Mouse (Mus musculus): Measurements from ENCODE around the gene Araf. TPM values are rescaled to one million over a fixed set of nuclear protein-coding genes. Genes with fewer than 3 reads are reported as not detected.
A peak's percentile ranks its signal among the peaks of the same experiment; 100 is the strongest.

The Araf gene
- total and polyA plus RNA-seq, 3 experiments, result 81.1 to 135 (median 88.0) TPM

DNA sequence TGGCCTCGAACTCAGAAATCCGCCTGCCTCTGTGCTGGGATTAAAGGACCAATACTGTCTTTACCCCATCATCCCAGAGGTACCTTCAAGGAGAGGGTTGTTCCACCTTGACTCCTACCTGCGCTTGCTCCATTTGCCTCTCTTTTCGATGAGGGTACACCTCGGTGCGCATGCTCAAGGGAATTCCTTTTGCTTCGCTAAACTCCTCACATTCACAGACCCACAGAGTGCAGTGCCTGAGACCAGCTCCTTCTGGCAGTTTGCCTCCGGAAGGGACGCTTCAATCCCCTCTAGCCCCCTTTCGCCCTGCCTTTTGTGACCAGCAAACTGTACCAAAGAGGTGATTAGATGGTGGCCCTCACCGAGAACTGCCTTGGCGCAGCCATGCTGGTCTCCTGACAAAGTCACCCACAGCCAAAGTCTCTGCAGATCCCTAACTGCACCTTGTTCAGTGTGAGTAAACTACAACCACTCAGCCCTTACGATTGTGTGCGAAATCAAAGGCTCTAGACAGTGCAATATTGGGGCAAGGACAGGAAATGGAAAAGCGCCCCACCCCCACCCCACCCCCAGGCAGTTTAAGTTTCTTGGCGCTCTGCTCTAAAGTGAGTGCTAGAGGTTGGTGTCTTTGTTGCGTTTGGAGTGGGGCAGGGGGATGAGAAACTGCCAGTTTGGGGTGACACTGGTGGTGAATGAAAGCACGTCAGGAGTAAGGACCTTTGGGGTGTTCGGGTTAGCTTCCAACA is 22.2 kb upstream of the Araf start:
- intact Hi-C loops (cut with DNase I), result no loop called here
- no peak overlapping the region for H3K4me3 ChIP-seq
- TF ChIP-seq POLR2A (IDR thresholded peaks at IDR 0.05; ENCODE audit: insufficient read depth, low read depth, low read length) (no peak), CTCF (IDR thresholded peaks at IDR 0.05) (no peak), EP300 (IDR thresholded peaks at IDR 0.05; ENCODE audit: insufficient read depth, low read depth, low read length) (no peak)
- no peak overlapping the region for H3K27ac ChIP-seq
- 61% methylated on average over 19 of the region's 19 CpGs for WGBS
- H3K27me3 ChIP-seq (ENCODE audit: control insufficient read depth, insufficient read depth, low read length), result no peaks in the 10 kb centered on the region
- DNase-seq, result no peak
- no peaks in the 10 kb centered on the region for H3K36me3 ChIP-seq (ENCODE audit: control insufficient read depth, insufficient read depth, low read length)
- H3K79me2 ChIP-seq (replicated peaks; ENCODE audit: control insufficient read depth, insufficient read depth, low read length), result no peaks in the 10 kb centered on the region
- H3K9ac ChIP-seq (ENCODE audit: low read depth, low read length), result no peak overlapping the region
- H3K4me1 ChIP-seq (ENCODE audit: control insufficient read depth, insufficient read depth, low read length), result no peaks in the 10 kb centered on the region

DNA sequence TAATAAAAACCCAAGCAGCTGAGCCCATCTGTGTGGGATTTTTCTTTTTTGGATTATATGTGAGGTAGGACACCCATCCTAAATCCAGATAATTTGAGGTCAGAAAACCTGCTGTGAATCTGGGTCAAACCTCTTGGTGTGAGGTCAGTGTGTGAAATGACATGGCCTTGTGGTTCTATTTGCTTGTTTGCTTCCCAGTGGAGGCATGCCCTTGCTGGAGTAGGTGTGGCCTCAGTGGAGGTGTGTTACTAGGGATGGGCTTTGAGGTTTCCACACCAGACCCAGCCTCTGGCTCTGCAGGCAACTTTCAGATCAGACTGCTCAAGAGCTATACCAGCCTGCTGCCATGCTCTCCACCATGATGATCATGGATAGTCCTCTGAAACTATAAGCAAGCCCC is 20.0 kb upstream of the Araf start:
- no peak overlapping the region for H3K9ac ChIP-seq (ENCODE audit: low read depth, low read length)
- no peak overlapping the region for H3K4me3 ChIP-seq
- H3K27ac ChIP-seq, result no peak overlapping the region
- no peaks in the 10 kb centered on the region for H3K36me3 ChIP-seq (ENCODE audit: control insufficient read depth, insufficient read depth, low read length)
- no peaks in the 10 kb centered on the region for H3K4me1 ChIP-seq (ENCODE audit: control insufficient read depth, insufficient read depth, low read length)
- TF ChIP-seq EP300 (IDR thresholded peaks at IDR 0.05; ENCODE audit: insufficient read depth, low read depth, low read length), result no peak
- no peak for TF ChIP-seq CTCF (IDR thresholded peaks at IDR 0.05)
- TF ChIP-seq POLR2A (IDR thresholded peaks at IDR 0.05; ENCODE audit: insufficient read depth, low read depth, low read length), result no peak
- H3K27me3 ChIP-seq (ENCODE audit: control insufficient read depth, insufficient read depth, low read length), result no peaks in the 10 kb centered on the region
- DNase-seq, result no peak
- H3K79me2 ChIP-seq (replicated peaks; ENCODE audit: control insufficient read depth, insufficient read depth, low read length), result no peaks in the 10 kb centered on the region
- intact Hi-C loops (cut with DNase I), result no loop called here

DNA sequence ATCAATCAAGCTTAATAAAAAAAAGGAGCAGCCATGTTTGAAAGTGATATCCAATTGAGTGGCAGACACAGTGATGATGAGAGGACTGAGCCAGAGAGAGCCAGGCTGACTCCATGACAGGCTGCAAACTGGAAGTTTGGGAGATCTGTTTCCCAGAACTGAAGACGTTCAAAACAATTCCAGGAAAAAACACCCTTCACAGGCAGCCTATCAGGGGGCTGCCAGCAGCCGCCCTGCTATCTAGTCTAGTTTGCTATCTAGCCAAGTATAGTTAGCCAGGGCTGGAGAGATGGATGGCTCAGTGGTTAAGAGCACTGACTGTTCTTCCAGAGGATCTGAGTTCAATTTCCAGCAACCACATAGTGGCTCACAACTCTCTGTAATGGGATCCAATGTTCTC is 10.3 kb upstream of the Araf start:
- Histone ChIP-seq H3K4me1 (ENCODE audit: control insufficient read depth, insufficient read depth, low read length) (no peaks in the 10 kb centered on the region), H3K9ac (ENCODE audit: low read depth, low read length) (no peak overlapping the region), H3K36me3 (ENCODE audit: control insufficient read depth, insufficient read depth, low read length) (no peaks in the 10 kb centered on the region), H3K79me2 (replicated peaks; ENCODE audit: control insufficient read depth, insufficient read depth, low read length) (no peaks in the 10 kb centered on the region), H3K27me3 (ENCODE audit: control insufficient read depth, insufficient read depth, low read length) (no peaks in the 10 kb centered on the region), H3K27ac (no peak overlapping the region), H3K4me3 (no peak overlapping the region)
- 47% methylated on average over 2 of the region's 2 CpGs for WGBS
- intact Hi-C loops (cut with DNase I), result no loop called here
- DNase-seq, result no peak
- no peak for TF ChIP-seq CTCF (IDR thresholded peaks at IDR 0.05)
- no peak for TF ChIP-seq EP300 (IDR thresholded peaks at IDR 0.05; ENCODE audit: insufficient read depth, low read depth, low read length)
- no peak for TF ChIP-seq POLR2A (IDR thresholded peaks at IDR 0.05; ENCODE audit: insufficient read depth, low read depth, low read length)

- no peak for DNase-seq
- TF ChIP-seq POLR2A (IDR thresholded peaks at IDR 0.05; ENCODE audit: insufficient read depth, low read depth, low read length) (no peak), EP300 (IDR thresholded peaks at IDR 0.05; ENCODE audit: insufficient read depth, low read depth, low read length) (no peak), CTCF (IDR thresholded peaks at IDR 0.05) (no peak)
- Histone ChIP-seq H3K79me2 (replicated peaks; ENCODE audit: control insufficient read depth, insufficient read depth, low read length) (no peaks in the 10 kb centered on the region), H3K9ac (ENCODE audit: low read depth, low read length) (no peak overlapping the region), H3K27me3 (ENCODE audit: control insufficient read depth, insufficient read depth, low read length) (no peaks in the 10 kb centered on the region), H3K4me1 (ENCODE audit: control insufficient read depth, insufficient read depth, low read length) (no peaks in the 10 kb centered on the region), H3K4me3 (no peak overlapping the region), H3K36me3 (ENCODE audit: control insufficient read depth, insufficient read depth, low read length) (no peaks in the 10 kb centered on the region), H3K27ac (no peak overlapping the region)
- intact Hi-C loops (cut with DNase I), result no loop called here
- 68% methylated on average over 3 of the region's 3 CpGs for WGBS
These were observed 5.2 kb upstream of the Araf start for GRCm38 (mm10) chrX:20792417-20792816.

GRCm38 (mm10) chrX:20793230-20793629 is 4.4 kb upstream of the Araf start:
- Histone ChIP-seq H3K79me2 (replicated peaks; ENCODE audit: control insufficient read depth, insufficient read depth, low read length) (no peaks in the 10 kb centered on the region), H3K36me3 (ENCODE audit: control insufficient read depth, insufficient read depth, low read length) (no peaks in the 10 kb centered on the region), H3K27me3 (ENCODE audit: control insufficient read depth, insufficient read depth, low read length) (no peaks in the 10 kb centered on the region), H3K4me3 (no peak overlapping the region), H3K9ac (ENCODE audit: low read depth, low read length) (no peak overlapping the region), H3K4me1 (ENCODE audit: control insufficient read depth, insufficient read depth, low read length) (no peaks in the 10 kb centered on the region), H3K27ac (no peak overlapping the region)
- intact Hi-C loops (cut with DNase I), result no loop called here
- WGBS, result 63% methylated on average over 7 of the region's 7 CpGs
- TF ChIP-seq POLR2A (IDR thresholded peaks at IDR 0.05; ENCODE audit: insufficient read depth, low read depth, low read length) (no peak), CTCF (IDR thresholded peaks at IDR 0.05) (0 out of 2 replicates have a peak, but pooled peaks have one; percentile 6), EP300 (IDR thresholded peaks at IDR 0.05; ENCODE audit: insufficient read depth, low read depth, low read length) (no peak)
- DNase-seq, result no peak

DNA sequence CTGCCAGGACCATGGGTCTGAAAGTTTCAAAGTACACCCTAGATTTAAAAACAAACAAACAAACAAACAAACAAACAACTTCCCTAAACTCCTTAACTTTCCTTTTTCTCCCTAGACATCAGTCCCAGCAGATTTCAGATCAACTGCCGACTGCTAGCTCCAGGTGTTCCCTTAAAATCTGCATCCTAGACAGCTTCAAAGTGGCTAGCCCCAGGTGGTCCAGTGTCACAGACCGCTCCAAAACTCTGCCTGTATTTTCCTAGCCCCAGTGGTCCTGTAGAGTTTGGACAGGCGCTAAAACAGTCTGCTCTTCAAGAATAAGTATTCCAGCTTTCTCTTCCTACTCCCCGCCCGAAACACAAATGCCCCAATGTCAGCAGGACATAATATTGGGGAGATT is 3.4 kb upstream of the Araf start:
- no peak overlapping the region for H3K9ac ChIP-seq (ENCODE audit: low read depth, low read length)
- intact Hi-C loops (cut with DNase I), result no loop called here
- no peaks in the 10 kb centered on the region for H3K79me2 ChIP-seq (replicated peaks; ENCODE audit: control insufficient read depth, insufficient read depth, low read length)
- 54% methylated on average over 5 of the region's 5 CpGs for WGBS
- TF ChIP-seq EP300 (IDR thresholded peaks at IDR 0.05; ENCODE audit: insufficient read depth, low read depth, low read length) (no peak), CTCF (IDR thresholded peaks at IDR 0.05) (no peak), POLR2A (IDR thresholded peaks at IDR 0.05; ENCODE audit: insufficient read depth, low read depth, low read length) (no peak)
- H3K36me3 ChIP-seq (ENCODE audit: control insufficient read depth, insufficient read depth, low read length), result no peaks in the 10 kb centered on the region
- H3K4me3 ChIP-seq, result no peak overlapping the region
- H3K4me1 ChIP-seq (ENCODE audit: control insufficient read depth, insufficient read depth, low read length), result no peaks in the 10 kb centered on the region
- no peaks in the 10 kb centered on the region for H3K27me3 ChIP-seq (ENCODE audit: control insufficient read depth, insufficient read depth, low read length)
- DNase-seq, result no peak
- no peak overlapping the region for H3K27ac ChIP-seq

All from heart, adult 2 months (tissue).